Mouse (Mus musculus) testis, adult 2 months (tissue): Measurements from ENCODE around the gene Klhl1.

ENCODE experiments used
- CTCF ChIP-seq: fragments of 200-500 bp; IDR thresholded peaks from 2 replicates; pipeline ENCODE4 v1.5.1; 2012; ENCODE audit warnings: low read depth, mild to moderate bottlenecking, inconsistent platforms, low read length, moderate library complexity; ENCODE audit not compliant: control insufficient read depth, insufficient read depth, insufficient replicate concordance
- POLR2A ChIP-seq: fragments of 200-500 bp; IDR thresholded peaks from 2 replicates; pipeline ENCODE4 v1.6.1; 2012; ENCODE audit warnings: low read depth, mild to moderate bottlenecking, inconsistent platforms, low read length, moderate library complexity; ENCODE audit not compliant: control insufficient read depth

- TF ChIP-seq CTCF: no peak
- no peak for TF ChIP-seq POLR2A
These were observed 550 bp downstream of the Klhl1 start for GRCm38 (mm10) chr14:96518151-96518953.
